Comparison of ENCODE assay signal across 8 mouse cellular contexts in the genomic region with DNA sequence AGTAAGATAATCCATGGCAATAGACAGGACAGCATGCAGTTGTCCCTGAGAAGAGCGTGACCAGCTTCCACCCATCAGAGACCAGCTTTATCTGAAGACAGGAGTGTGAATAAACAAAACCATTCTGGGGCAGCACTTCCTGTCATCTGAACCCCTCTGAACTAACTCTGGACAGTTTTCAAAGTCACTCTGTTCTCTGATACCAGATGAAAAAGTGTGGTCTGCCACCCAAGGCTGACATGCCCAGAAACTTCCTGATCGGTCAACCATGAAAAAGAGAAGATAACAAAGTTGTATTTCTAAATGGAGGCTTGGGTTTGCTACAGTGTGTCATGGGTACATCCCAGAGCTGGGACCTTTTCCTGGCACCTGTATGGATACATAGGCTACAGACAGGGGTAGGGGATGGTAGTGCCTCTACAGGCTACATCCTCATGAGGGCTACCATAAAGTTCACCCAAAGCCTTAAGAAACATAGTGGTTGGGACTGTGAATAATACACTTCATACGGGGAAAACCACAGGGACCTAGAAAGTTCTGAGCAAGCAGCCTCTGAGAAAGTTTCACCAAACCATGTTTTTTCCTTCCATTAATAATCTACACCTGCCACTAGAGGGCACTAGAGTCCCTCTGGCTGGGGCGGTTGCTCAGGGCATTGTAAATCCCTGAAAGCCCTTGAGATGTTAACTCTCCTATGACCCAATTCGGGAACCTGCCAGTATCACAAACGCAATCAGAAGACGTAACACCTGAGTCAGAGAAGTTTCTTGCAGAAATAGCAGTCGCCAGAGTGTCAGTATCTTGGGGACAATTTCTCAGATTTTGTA. TPM values are rescaled to one million over a fixed set of nuclear protein-coding genes. Genes with fewer than 3 reads are reported as not detected.
DNase-seq lines count a peak whose midpoint lies in the region; ATAC-seq and TF ChIP-seq lines count a peak whose summit lies in the region.

No protein-coding gene starts in this region.

- DNase-seq in gastrocnemius, adult 18-20 months (ENCODE audit: low spot score), result peak; percentile 28
- DNase-seq in gastrocnemius, postnatal 4 days (ENCODE audit: low spot score in 2 of 2), result no peak
- DNase-seq in A20 (ENCODE audit: low read depth, low spot score), result peak; percentile 55
- DNase-seq in adrenal gland, postnatal 14 days, result peak; percentile 71
- peak; percentile 20 for DNase-seq in liver, postnatal 0 days
- DNase-seq in stomach, postnatal 0 days (ENCODE audit: low spot score), result no peak
- no peak for DNase-seq in urinary bladder, adult 18-20 months (ENCODE audit: low spot score in 2 of 2)

- no peak overlapping the region for H3K4me3 ChIP-seq in liver, postnatal 0 days (ENCODE audit: low read depth, low read length)
- H3K4me3 ChIP-seq in stomach, postnatal 0 days (ENCODE audit: low read depth, low read length), result no peak overlapping the region
- H3K4me3 ChIP-seq in hindbrain, embryonic 12.5 days, result no peak overlapping the region

- TF ChIP-seq CTCF in liver, postnatal 0 days (IDR thresholded peaks at IDR 0.05; ENCODE audit: low read depth), result peak; percentile 80
- TF ChIP-seq CTCF in stomach, postnatal 0 days (IDR thresholded peaks at IDR 0.05; ENCODE audit: low read depth), result peak; percentile 70

- WGBS in liver, postnatal 0 days (ENCODE audit: insufficient replicate concordance), result 45% methylated on average over 8 of the region's 8 CpGs
- WGBS in stomach, postnatal 0 days, result 57% methylated on average over 8 of the region's 8 CpGs
- 63% methylated on average over 8 of the region's 8 CpGs for WGBS in hindbrain, embryonic 12.5 days

- no peaks in the 10 kb centered on the region for H3K9me3 ChIP-seq in liver, postnatal 0 days (ENCODE audit: low read length)
- H3K9me3 ChIP-seq in stomach, postnatal 0 days (ENCODE audit: control insufficient read depth, low read length), result no peaks in the 10 kb centered on the region
- no peaks in the 10 kb centered on the region for H3K9me3 ChIP-seq in hindbrain, embryonic 12.5 days (replicated peaks)

- H3K27ac ChIP-seq in liver, postnatal 0 days (ENCODE audit: low read depth), result no peak overlapping the region
- no peak overlapping the region for H3K27ac ChIP-seq in stomach, postnatal 0 days (replicated peaks)
- H3K27ac ChIP-seq in hindbrain, embryonic 12.5 days, result no peak overlapping the region

- H3K4me2 ChIP-seq in liver, postnatal 0 days (ENCODE audit: low read depth, low read length), result no peak overlapping the region
- no peak overlapping the region for H3K4me2 ChIP-seq in stomach, postnatal 0 days (replicated peaks; ENCODE audit: low read depth)
- H3K4me2 ChIP-seq in hindbrain, embryonic 12.5 days (replicated peaks), result no peak overlapping the region

- H3K4me1 ChIP-seq in liver, postnatal 0 days (ENCODE audit: insufficient read depth), result no peaks in the 10 kb centered on the region
- no peaks in the 10 kb centered on the region for H3K4me1 ChIP-seq in stomach, postnatal 0 days (replicated peaks; ENCODE audit: control insufficient read depth, insufficient read depth)
- H3K4me1 ChIP-seq in hindbrain, embryonic 12.5 days, result no peaks in the 10 kb centered on the region

- H3K27me3 ChIP-seq in liver, postnatal 0 days (ENCODE audit: insufficient read depth, low read length), result no peaks in the 10 kb centered on the region
- H3K27me3 ChIP-seq in stomach, postnatal 0 days (ENCODE audit: control insufficient read depth, insufficient read depth, low read length), result no peaks in the 10 kb centered on the region
- H3K27me3 ChIP-seq in hindbrain, embryonic 12.5 days, result no peaks in the 10 kb centered on the region

- no peak overlapping the region for H3K9ac ChIP-seq in liver, postnatal 0 days (replicated peaks)
- no peak overlapping the region for H3K9ac ChIP-seq in stomach, postnatal 0 days (ENCODE audit: low read length)
- H3K9ac ChIP-seq in hindbrain, embryonic 12.5 days, result no peak overlapping the region

- ATAC-seq in liver, postnatal 0 days, result no peak
- ATAC-seq in stomach, postnatal 0 days (ENCODE audit: low FRiP score, low TSS enrichment), result no peak
- ATAC-seq in hindbrain, embryonic 12.5 days (ENCODE audit: low FRiP score), result no peak

- TF ChIP-seq EP300 in liver, postnatal 0 days (IDR thresholded peaks at IDR 0.05; ENCODE audit: low read depth), result no peak
- TF ChIP-seq EP300 in stomach, postnatal 0 days (optimal IDR thresholded peaks at IDR 0.05), result no peak

- H3K36me3 ChIP-seq in liver, postnatal 0 days (replicated peaks; ENCODE audit: insufficient read depth, low read length), result no peaks in the 10 kb centered on the region
- no peaks in the 10 kb centered on the region for H3K36me3 ChIP-seq in stomach, postnatal 0 days (ENCODE audit: control insufficient read depth, insufficient read depth, low read length)
- H3K36me3 ChIP-seq in hindbrain, embryonic 12.5 days, result no peaks in the 10 kb centered on the region

RNA-seq across cellular contexts. Expression of a gene that starts 32.7 kb away (rescaled TPM):
- 10 to 100 TPM; 35.7 to 36.0 TPM for total RNA-seq in gastrocnemius, adult 18-20 months (2021)
- total RNA-seq in gastrocnemius, postnatal 4 days (2021), result 10 to 100 TPM; 51.3 to 58.6 TPM
- 146 and 149 TPM in 2 replicates for total RNA-seq in adrenal gland, postnatal 14 days (2021)
- 23.5 and 27.0 TPM in 2 replicates for polyA plus RNA-seq in liver, postnatal 0 days (2015; fragmentation: Nextera tagmentation; extraction: Ambion mirVana)
- 23.0 and 23.6 TPM in 2 replicates for polyA plus RNA-seq in stomach, postnatal 0 days (2015; fragmentation: Nextera tagmentation; extraction: Ambion mirVana)
- 74.1 and 75.7 TPM in 2 replicates for polyA plus RNA-seq in hindbrain, embryonic 12.5 days (2016; fragmentation: Nextera tagmentation; extraction: Ambion mirVana)

Comparison
In these comparisons a context has a peak if more than half of its experiments do, and no peak if none do; other contexts are left out.
1. DNase-seq: peak in gastrocnemius, adult 18-20 months (single experiment), A20 (single experiment), adrenal gland, postnatal 14 days (single experiment) and liver, postnatal 0 days (single experiment); none in gastrocnemius, postnatal 4 days (0 of 2), stomach, postnatal 0 days (single experiment) and urinary bladder, adult 18-20 months (0 of 2).